Mouse (Mus musculus): ENCODE measurements around the gene Cldn3.

The Cldn3 gene

GRCm38 (mm10) chr5:134965852-134966821, 19.9 kb upstream of the Cldn3 start:
- peak; percentile 57; the same call in 1 of the 2 replicates for ATAC-seq (ENCODE audit: low TSS enrichment)

- no peak for ATAC-seq (ENCODE audit: low TSS enrichment)
Measured at GRCm38 (mm10) chr5:134967164-134967944, 18.7 kb upstream of the Cldn3 start.

GRCm38 (mm10) chr5:134970671-134971070, 15.3 kb upstream of the Cldn3 start:
- ATAC-seq (ENCODE audit: low TSS enrichment) = no peak

GRCm38 (mm10) chr5:134973081-134973480, 12.9 kb upstream of the Cldn3 start:
- no peak for ATAC-seq (ENCODE audit: low TSS enrichment)

- no peak for ATAC-seq (ENCODE audit: low TSS enrichment)
Measured at GRCm38 (mm10) chr5:134973526-134973925, 12.5 kb upstream of the Cldn3 start.

- no peak for ATAC-seq (ENCODE audit: low TSS enrichment)
Measured at GRCm38 (mm10) chr5:134974294-134974693, 11.7 kb upstream of the Cldn3 start.

GRCm38 (mm10) chr5:134974921-134975320, 11.1 kb upstream of the Cldn3 start:
- ATAC-seq (ENCODE audit: low TSS enrichment) = no peak

- ATAC-seq (ENCODE audit: low TSS enrichment) = no peak
Measured at GRCm38 (mm10) chr5:134976164-134976563, 9.8 kb upstream of the Cldn3 start.

- ATAC-seq (ENCODE audit: low TSS enrichment) = no peak
Measured at GRCm38 (mm10) chr5:134976577-134977250, 9.3 kb upstream of the Cldn3 start.

- ATAC-seq (ENCODE audit: low TSS enrichment) = no peak
Measured at GRCm38 (mm10) chr5:134977837-134978236, 8.2 kb upstream of the Cldn3 start.

GRCm38 (mm10) chr5:134981149-134981548, 4.9 kb upstream of the Cldn3 start:
- ATAC-seq (ENCODE audit: low TSS enrichment) = no peak

GRCm38 (mm10) chr5:134983111-134983510, 2.9 kb upstream of the Cldn3 start:
- ATAC-seq (ENCODE audit: low TSS enrichment) = no peak

- no peak for ATAC-seq (ENCODE audit: low TSS enrichment)
Measured at GRCm38 (mm10) chr5:134983771-134984170, 2.2 kb upstream of the Cldn3 start.

GRCm38 (mm10) chr5:134986298-134987268, 569 bp downstream of the Cldn3 start:
- ATAC-seq (ENCODE audit: low TSS enrichment) = no peak

GRCm38 (mm10) chr5:134989166-134989565, 3.2 kb downstream of the Cldn3 start:
- ATAC-seq (ENCODE audit: low TSS enrichment) = no peak

- ATAC-seq (ENCODE audit: low TSS enrichment) = no peak
Measured at GRCm38 (mm10) chr5:134989741-134990140, 3.7 kb downstream of the Cldn3 start.

- no peak for ATAC-seq (ENCODE audit: low TSS enrichment)
Measured at GRCm38 (mm10) chr5:134992566-134992965, 6.6 kb downstream of the Cldn3 start.

GRCm38 (mm10) chr5:134998359-134998758, 12.3 kb downstream of the Cldn3 start:
- no peak for ATAC-seq (ENCODE audit: low TSS enrichment)

- no peak for ATAC-seq (ENCODE audit: low TSS enrichment)
Measured at GRCm38 (mm10) chr5:134999797-135000196, 13.8 kb downstream of the Cldn3 start.

GRCm38 (mm10) chr5:135000751-135001150, 14.7 kb downstream of the Cldn3 start:
- no peak for ATAC-seq (ENCODE audit: low TSS enrichment)

- no peak for ATAC-seq (ENCODE audit: low TSS enrichment)
Measured at GRCm38 (mm10) chr5:135001309-135001708, 15.3 kb downstream of the Cldn3 start.

All from frontal cortex, adult (tissue).